Mouse (Mus musculus) WW6 (cell line): ENCODE measurements around the gene Cox6a2.
"Not testable (repeated sequence)": the region's sequence is repeated elsewhere in the genome, so short reads cannot be mapped to it uniquely, and the experiment has no call there.

Source experiments
- DNase-seq: peaks from one replicate; pipeline ENCODE4 v3.0.0-alpha.2; 2013; ENCODE audit warnings: low read depth, low spot score

Cox6a2 gene

DNA sequence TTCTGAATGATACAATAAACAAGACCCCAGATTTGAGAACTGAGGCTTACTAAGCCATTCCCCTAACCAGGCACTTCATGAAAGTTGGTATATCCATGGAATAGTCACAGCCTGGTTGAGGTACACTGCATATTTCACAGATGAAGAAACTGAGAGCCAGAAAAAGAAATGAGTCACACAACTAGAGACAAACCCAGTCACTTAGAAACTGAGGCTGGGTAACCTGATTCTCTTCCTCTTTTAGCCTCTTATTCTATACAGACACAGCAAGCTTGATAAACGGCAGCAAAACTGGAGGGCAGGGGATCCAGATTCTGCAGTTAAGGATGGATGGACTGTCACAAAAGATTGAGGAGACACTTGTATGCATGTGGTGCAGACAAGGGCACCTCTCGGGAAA is 28.6 kb upstream of the Cox6a2 start:
- no peak for DNase-seq

DNA sequence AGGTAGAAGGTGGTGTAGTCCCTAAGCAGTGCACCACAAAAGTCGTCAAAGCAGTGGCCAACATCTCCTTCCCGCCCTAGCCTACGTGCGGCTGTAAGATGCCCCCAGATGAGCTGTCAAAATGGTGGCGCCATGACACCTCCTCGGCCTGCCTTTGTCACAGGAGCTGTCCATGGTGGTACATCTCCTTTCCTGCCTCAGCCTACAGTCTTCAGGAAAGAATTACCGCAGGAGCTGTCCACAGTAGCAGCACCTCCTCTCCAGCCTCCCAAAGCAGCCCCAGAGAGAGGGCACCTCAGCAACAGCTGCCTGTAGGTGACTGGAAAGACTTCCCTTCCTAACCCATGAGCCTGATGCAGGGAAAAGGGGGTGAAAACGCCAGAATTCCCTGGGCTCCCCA is 25.6 kb upstream of the Cox6a2 start:
- DNase-seq: no peak

DNA sequence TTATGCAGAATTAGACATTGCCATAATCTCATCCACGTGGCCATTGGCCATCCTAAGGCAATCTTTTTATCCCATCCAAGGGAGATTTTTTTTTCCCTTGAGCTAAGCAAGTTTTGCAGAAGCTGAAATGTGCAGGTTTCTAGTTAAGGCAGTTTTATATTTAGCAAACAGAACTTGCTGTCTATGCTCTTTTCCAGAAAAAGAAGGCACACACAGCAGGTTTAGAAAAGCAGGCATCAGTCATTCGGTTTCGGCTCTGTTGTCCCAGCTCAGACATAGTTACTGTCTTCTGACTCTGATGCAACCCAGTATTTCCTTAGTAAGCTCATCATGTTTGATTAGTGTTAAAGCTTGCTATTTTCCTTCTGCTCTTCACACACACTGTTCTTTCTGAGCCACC is 14.7 kb upstream of the Cox6a2 start:
- DNase-seq: no peak

DNA sequence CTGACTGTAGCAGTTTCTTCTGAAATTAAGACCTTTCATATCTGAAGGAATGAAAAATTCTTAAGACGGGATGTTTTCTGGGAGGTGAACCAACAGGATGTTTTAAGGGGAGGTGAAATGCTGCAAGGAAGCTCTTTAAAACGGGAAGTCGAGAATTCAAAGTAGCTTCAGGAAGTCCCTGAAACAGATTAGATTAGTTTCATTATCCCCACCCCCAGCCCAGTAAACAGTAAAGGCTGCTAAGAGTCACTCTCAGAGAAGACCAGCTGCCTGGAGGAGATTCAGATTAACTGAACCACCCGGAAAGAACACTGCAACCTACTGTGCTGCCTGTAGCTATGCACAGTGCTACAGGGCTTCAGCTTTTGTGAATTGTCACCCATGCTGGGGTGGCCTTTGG is 13.8 kb upstream of the Cox6a2 start:
- DNase-seq: no peak

DNA sequence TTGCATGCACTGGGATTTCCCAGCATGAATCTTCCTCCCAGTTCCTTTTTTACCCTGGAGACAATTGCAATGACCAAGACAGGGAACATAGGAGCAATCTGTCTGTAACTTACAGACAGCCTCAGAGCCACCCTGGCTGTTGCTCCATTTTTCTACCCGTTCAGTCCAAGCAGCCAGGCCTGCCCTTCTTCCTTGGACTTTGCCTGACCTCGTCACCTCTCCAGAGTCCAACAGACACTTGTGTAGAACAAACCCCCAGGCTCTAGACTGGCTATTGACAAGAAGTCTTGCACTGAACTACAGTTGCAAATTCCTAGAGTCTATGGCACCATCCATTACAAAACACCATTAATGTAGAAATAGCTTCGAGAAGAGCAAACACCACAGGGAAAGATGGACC is 3.6 kb upstream of the Cox6a2 start:
- no peak for DNase-seq

DNA sequence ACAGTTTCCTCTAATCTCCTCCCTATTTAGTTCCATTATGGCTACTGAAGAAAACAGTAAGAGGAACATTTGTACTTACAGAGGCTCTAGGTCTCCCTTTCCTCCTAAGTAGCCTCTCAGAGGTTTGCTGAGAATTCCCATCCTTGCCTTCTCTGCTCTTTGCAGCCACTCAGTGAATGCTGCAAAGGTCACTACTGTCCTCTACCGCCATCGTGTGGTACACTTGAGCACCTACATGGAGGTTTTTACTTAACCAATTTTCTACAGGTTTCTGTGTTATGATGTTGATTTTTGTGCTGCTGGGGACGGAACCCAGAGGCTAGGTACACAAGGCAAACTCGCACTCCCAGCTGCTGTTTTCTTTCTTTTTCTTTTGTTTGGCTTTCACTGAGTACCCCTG is 2.0 kb upstream of the Cox6a2 start:
- no peak for DNase-seq

DNA sequence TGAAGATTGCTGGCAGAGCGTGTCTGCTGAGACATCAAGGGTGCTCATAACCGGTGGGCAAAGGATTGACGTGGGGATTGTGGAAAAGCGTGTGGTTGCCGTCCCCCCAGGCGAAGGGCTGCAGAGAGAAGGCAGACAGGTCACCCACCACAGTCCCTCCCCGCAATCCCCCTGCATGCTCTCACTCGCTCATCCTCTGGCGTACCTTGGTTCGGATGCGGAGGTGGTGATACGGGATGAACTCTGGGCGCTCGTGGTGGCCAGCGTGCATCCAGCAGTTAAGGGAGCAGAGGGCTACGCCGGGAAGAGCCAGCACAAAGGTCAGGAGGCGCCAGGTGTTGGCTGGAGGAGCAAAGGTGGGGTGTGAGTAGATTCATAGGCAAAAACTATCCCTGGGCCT is 492 bp downstream of the Cox6a2 start:
- no peak for DNase-seq

DNA sequence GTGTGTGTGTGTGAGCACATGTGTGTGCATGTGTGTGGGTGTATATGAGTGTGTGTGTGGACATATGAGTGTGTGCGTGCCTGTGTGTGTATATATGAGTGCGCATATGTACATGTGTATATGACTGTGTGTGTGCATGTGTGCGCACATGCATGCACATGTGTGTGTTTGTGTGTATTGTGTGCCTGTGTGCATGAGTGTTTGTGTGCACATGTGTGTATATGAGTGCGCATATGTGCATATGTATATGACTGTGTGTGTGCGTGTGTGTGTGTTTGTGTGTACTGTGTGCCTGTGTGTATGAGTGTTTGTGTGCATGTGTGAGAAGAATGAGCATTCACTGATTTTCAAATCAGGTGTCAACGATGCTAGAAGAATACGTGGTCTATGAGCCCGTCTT is 2.0 kb downstream of the Cox6a2 start:
- no peak for DNase-seq

DNA sequence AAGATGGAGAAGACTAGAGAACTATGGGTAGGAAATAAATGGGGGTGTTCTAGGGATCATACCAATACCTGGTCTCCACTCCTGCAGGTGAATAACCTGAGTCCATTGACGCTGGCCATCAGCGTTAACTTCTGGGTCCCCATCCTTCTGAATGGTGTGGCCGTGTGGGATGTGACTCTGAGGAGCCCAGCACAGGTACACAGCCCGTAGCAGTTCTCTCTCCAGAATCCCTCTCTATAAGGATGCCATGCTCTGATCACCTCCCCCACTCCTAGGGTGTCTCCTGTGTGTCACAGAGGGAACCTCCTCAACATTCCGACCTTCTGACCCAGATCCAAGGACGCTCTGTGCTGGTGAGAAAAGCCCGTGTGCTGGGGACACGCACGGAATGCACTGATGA is 3.1 kb downstream of the Cox6a2 start:
- DNase-seq: no peak

DNA sequence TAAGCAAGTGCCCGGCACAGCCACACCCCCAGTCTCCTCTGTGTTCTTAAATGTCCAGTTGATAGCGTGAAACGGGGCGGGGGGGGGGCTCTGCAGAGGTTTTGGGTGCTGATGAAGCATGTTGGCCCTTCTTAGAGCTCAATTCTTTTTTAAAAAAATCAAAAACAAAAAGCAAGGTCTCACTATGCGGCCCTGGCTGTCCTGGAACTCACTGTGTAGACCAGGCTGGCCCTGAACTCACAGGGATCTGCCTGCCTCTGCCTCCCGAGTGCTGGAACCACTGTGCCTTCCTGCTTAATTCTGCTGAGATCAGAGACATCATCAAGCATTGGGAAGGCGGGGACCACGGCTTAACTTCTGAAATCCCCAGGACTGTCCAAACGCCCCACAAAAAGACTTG is 4.6 kb downstream of the Cox6a2 start:
- DNase-seq: no peak

DNA sequence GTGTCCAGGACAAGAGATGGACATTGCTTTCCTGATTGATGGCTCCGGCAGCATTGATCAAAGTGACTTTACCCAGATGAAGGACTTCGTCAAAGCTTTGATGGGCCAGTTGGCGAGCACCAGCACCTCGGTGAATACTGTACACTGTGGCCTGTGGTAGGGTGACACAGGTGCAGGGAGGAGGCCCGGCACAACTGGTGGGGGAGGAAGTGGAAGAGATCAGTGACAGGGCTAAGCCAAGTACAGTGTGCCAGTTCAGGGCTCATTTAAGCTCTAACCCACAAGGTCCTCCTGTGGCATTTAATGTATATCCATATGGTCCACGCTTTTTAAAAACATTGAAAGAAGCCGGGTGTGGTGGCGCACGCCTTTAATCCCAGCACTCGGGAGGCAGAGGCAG is 24.5 kb downstream of the Cox6a2 start:
- DNase-seq: no peak

DNA sequence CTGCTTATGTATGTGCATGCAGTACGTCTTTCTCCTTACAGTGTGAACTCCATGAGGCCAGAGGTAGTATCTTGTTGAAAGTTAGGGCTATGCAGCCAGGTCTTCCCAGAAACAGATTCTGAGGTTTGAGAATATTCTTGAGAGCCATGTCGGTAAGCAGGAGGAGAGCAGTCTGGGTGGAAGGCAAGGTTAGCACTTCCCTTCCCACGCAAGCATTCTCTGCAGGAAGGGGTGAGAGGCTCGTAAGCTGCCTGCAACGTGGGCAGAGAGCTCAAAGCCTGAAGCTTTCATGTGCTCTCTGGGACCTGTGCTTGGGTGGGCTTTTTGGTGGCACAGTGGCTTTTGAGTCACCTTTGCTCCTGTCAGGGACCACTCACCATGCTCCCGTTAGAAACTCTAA is 25.6 kb downstream of the Cox6a2 start:
- no peak for DNase-seq

DNA sequence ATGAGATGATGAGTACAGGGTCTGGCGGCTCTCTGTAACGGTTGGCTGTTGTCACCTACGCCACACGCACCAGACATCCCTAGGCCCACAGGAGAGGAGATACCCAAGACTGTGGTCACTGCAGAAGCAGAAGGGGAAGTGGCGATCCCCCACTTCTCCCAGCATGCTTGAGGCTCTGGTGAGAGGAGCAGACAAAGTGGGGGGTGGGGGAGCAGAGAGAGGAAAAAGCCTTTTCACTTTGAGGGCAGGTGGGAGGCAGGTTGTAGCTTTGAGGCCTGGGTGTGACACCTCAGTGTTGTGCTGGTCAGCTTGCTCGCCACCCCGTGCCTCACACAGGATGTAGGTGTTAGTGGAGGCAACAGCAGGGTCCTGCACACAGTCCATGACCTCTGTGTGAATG is 26.1 kb downstream of the Cox6a2 start:
- no peak for DNase-seq

DNA sequence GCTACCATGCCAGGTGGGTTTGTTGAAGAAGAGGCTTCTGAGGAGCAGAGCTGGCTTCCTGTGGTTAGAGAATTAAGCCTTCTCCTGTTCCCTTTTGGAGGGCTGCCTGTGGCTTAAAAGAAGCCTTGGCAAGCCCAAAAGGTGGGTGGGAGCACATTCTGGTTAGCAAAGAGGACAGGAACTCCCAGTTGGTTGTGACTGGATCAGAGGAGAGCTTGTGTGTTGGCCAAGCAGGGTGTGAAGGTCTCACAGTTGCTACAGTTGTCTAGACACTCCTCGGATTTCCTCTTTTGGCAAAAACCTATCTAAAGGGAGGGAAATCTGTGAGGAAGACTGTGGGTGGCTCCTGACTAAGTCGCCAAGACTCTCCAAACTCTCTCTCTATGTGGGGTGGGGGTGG is 27.8 kb downstream of the Cox6a2 start:
- no peak for DNase-seq

DNA sequence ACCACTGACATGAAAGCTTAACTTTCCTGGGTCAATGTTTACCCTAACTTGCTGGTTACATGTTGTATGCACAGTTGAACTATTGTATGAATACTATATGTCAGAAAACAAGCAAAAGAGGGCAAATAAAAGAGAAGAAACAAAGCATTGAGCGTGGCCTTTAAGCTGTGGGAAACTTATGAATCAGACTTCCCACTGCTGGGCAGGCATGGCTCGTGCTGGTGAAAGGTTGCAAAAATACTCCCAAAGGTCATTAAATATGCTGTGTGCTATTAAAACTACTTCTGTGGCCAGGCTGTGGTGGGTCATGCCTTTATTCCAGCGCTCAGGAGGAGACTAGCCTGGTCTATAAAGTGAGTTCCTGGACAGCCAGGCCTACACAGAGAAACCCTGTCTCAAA is 36.2 kb downstream of the Cox6a2 start:
- DNase-seq: no peak

DNA sequence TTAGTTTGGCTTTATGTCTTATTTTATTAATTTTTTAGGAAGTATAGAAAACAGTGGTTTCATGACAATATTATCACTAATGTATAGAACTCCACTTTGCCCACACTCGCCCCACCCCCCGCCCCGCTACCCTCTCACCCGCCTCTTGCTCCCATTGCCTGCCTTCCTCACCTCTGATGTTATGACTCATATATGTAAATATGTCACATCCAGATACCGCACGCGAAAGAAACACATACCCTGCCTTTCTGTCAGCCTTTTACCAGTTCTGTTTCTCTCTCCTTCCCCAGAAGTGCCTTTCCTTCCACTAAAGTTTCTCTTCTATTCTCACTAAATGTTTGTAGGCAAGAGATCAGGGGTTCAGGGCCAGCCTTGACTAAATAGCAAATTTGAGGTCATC is 39.8 kb downstream of the Cox6a2 start:
- no peak for DNase-seq

DNA sequence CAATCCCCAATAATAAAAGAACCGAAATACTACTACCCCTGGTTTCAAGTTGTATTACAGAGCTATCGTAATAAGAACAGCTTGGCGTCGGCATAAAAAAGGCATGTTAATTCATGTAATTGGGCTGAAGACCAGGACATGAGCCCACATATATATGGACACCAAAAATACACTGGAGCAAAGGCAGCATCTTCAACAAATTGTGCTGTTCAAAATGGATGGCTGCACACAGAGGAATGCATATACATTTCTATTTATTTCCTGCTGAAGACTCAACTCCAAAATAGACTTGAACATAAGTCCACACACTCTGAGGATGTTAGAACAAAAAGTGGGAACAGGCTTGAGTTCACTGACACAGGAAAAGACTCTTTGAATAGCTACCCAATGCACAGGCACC is 42.2 kb downstream of the Cox6a2 start:
- no peak for DNase-seq

DNA sequence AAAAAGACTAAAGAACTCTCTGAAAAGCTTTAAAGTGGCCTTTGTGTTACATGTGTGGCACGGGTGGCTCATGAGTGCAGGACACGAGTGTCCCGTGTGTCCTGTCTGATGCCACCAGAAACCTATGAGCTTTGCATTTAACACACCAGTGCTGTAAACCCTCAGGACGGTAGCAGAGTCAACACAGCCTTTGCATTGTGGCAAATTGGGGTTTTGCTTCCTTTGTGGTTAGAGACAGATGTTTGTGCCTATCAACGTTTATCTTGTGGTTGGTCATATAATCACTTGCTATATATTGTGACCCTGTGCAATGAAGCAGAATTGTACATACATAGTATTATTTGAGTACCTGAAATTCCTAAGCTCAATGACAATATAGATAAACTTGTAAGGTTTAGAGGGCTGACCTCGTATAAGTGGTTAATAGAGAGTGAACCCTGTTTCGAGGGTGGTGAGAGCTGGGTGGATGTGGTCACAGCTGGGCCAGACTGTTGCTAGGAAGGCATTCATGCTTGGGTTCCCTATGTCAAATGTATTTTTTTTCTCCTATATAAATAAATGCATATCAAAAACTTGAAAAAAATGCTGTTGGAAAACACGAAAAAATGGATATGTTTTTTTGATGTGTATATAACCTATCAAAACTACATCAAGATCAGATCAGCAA is 47.4 kb downstream of the Cox6a2 start:
- DNase-seq: not testable (repeated sequence)
